Mouse (Mus musculus): Measurements from ENCODE around the gene Zfp580. TPM values are rescaled to one million over a fixed set of nuclear protein-coding genes. Genes with fewer than 3 reads are reported as not detected.
A peak's percentile ranks its signal among the peaks of the same experiment; 100 is the strongest.
"Not testable (repeated sequence)": the region's sequence is repeated elsewhere in the genome, so short reads cannot be mapped to it uniquely, and the experiment has no call there.

The Zfp580 gene
- polyA plus RNA-seq (2015; fragmentation: Nextera tagmentation; extraction: Ambion mirVana), result 25.7 and 30.4 TPM in 2 replicates

- TF ChIP-seq EP300 (IDR thresholded peaks at IDR 0.05), result no peak
- TF ChIP-seq CTCF (IDR thresholded peaks at IDR 0.05), result no peak
- Histone ChIP-seq H3K9ac (replicated peaks; ENCODE audit: low read depth) (peak within 1 kb of the TSS; percentile 67), H3K36me3 (ENCODE audit: insufficient read depth, low read length) (no peaks in the 10 kb centered on the region), H3K9me3 (ENCODE audit: low read length) (no peaks in the 10 kb centered on the region), H3K4me3 (ENCODE audit: low read depth, low read length) (peak within 1 kb of the TSS; percentile 80), H3K4me2 (replicated peaks; ENCODE audit: low read depth, low read length) (peak within 1 kb of the TSS; percentile 94), H3K4me1 (ENCODE audit: insufficient read depth, low read depth, low read length) (peaks cover 20% of the 10 kb centered on the region), H3K27me3 (replicated peaks; ENCODE audit: insufficient read depth, low read length) (peaks cover 35% of the 10 kb centered on the region), H3K27ac (ENCODE audit: low read length) (peak within 1 kb of the TSS; percentile 77)
- DNase-seq (ENCODE audit: low spot score) (peak; percentile 81), ATAC-seq (peak; percentile 88)
- WGBS, result 3% methylated on average over 63 of the region's 65 CpGs
Observed at GRCm38 (mm10) chr7:5051193-5052192, at the start of gene Zfp580. Gene Zfp580, plus strand, starts transcription at chr7:5051538.

GRCm38 (mm10) chr7:5002876-5003275 is 48.5 kb upstream of the Zfp580 start:
- H3K4me3 ChIP-seq (ENCODE audit: low read depth, low read length); DNase-seq (ENCODE audit: low spot score); H3K36me3 ChIP-seq (ENCODE audit: insufficient read depth, low read length); H3K4me1 ChIP-seq (ENCODE audit: insufficient read depth, low read depth, low read length); H3K27me3 ChIP-seq (replicated peaks; ENCODE audit: insufficient read depth, low read length); H3K9ac ChIP-seq (replicated peaks; ENCODE audit: low read depth); H3K9me3 ChIP-seq (ENCODE audit: low read length); ATAC-seq; H3K4me2 ChIP-seq (replicated peaks; ENCODE audit: low read depth, low read length); H3K27ac ChIP-seq (ENCODE audit: low read length): not testable (repeated sequence)
- whole genome bisulfite sequencing, result 69% methylated on average over 8 of the region's 8 CpGs

GRCm38 (mm10) chr7:5008229-5008628 is 43.1 kb upstream of the Zfp580 start:
- Histone ChIP-seq H3K27me3 (replicated peaks; ENCODE audit: insufficient read depth, low read length) (no peaks in the 10 kb centered on the region), H3K4me2 (replicated peaks; ENCODE audit: low read depth, low read length) (no peak overlapping the region), H3K9ac (replicated peaks; ENCODE audit: low read depth) (no peak overlapping the region), H3K36me3 (ENCODE audit: insufficient read depth, low read length) (peaks cover 33% of the 10 kb centered on the region), H3K9me3 (ENCODE audit: low read length) (no peaks in the 10 kb centered on the region), H3K4me1 (ENCODE audit: insufficient read depth, low read depth, low read length) (no peaks in the 10 kb centered on the region), H3K27ac (ENCODE audit: low read length) (no peak overlapping the region), H3K4me3 (ENCODE audit: low read depth, low read length) (no peak overlapping the region)
- DNase-seq (ENCODE audit: low spot score), result no peak
- no peak for ATAC-seq
- no peak for TF ChIP-seq EP300 (IDR thresholded peaks at IDR 0.05)
- TF ChIP-seq CTCF (IDR thresholded peaks at IDR 0.05), result peak; percentile 10; the same call in 1 of the 2 replicates
- 95% methylated on average over 26 of the region's 26 CpGs for WGBS

- peak; percentile 80 for DNase-seq (ENCODE audit: low spot score)
- 80% methylated on average over 27 of the region's 27 CpGs for WGBS
- peak overlapping the region; percentile 40; the same call in 1 of the 2 replicates for H3K27ac ChIP-seq (ENCODE audit: low read length)
- TF ChIP-seq CTCF (IDR thresholded peaks at IDR 0.05) (no peak), EP300 (IDR thresholded peaks at IDR 0.05) (no peak)
- ATAC-seq, result no peak
- H3K4me3 ChIP-seq (ENCODE audit: low read depth, low read length), result no peak overlapping the region
- H3K9me3 ChIP-seq (ENCODE audit: low read length), result no peaks in the 10 kb centered on the region
- peaks cover 30% of the 10 kb centered on the region for H3K36me3 ChIP-seq (ENCODE audit: insufficient read depth, low read length)
- H3K9ac ChIP-seq (replicated peaks; ENCODE audit: low read depth), result no peak overlapping the region
- H3K4me2 ChIP-seq (replicated peaks; ENCODE audit: low read depth, low read length), result no peak overlapping the region; the same call in 1 of the 2 replicates
- H3K27me3 ChIP-seq (replicated peaks; ENCODE audit: insufficient read depth, low read length), result no peaks in the 10 kb centered on the region
- no peaks in the 10 kb centered on the region for H3K4me1 ChIP-seq (ENCODE audit: insufficient read depth, low read depth, low read length)
Observed at GRCm38 (mm10) chr7:5012681-5013513, 38.4 kb upstream of the Zfp580 start.

- Histone ChIP-seq H3K4me1 (ENCODE audit: insufficient read depth, low read depth, low read length) (no peaks in the 10 kb centered on the region), H3K4me3 (ENCODE audit: low read depth, low read length) (peak within 1 kb of the TSS; percentile 61)
- peak; percentile 79 for ATAC-seq
Observed at GRCm38 (mm10) chr7:5014251-5015117, 36.9 kb upstream of the Zfp580 start, which contains the start of the genes Zfp524 and Fiz1. Gene Zfp524, plus strand, starts transcription at chr7:5014415. Gene Fiz1, minus strand, starts transcription at chr7:5014697.

More at GRCm38 (mm10) chr7:5014251-5015117, 36.9 kb upstream of the Zfp580 start, which contains the start of the genes Zfp524 and Fiz1:
- Histone ChIP-seq H3K9me3 (ENCODE audit: low read length) (no peaks in the 10 kb centered on the region), H3K9ac (replicated peaks; ENCODE audit: low read depth) (peak within 1 kb of the TSS; percentile 69), H3K27ac (ENCODE audit: low read length) (peak within 1 kb of the TSS; percentile 97), H3K36me3 (ENCODE audit: insufficient read depth, low read length) (peaks cover 14% of the 10 kb centered on the region), H3K4me2 (replicated peaks; ENCODE audit: low read depth, low read length) (peak within 1 kb of the TSS; percentile 68), H3K27me3 (replicated peaks; ENCODE audit: insufficient read depth, low read length) (no peaks in the 10 kb centered on the region)
- DNase-seq (ENCODE audit: low spot score), result peak; percentile 97
- TF ChIP-seq CTCF (IDR thresholded peaks at IDR 0.05), result no peak
- TF ChIP-seq EP300 (IDR thresholded peaks at IDR 0.05), result 0 out of 2 replicates have a peak, but pooled peaks have one; percentile 8
- WGBS, result 1% methylated on average over 42 of the region's 42 CpGs

Data from lung, postnatal 0 days (tissue).